Mouse (Mus musculus) stomach, embryonic 14.5 days (tissue): ENCODE results near the gene Zfp113. TPM values are rescaled to one million over a fixed set of nuclear protein-coding genes. Genes with fewer than 3 reads are reported as not detected.
A peak's percentile ranks its signal among the peaks of the same experiment; 100 is the strongest.

Source experiments
- ATAC-seq: fragments of 200-750 bp; cut with Nextera tagmentation; 2 replicates; pipeline ENCODE4 v1.8.0; 2017; ENCODE audit warnings: low read depth, moderate TSS enrichment; ENCODE audit not compliant: insufficient number of reproducible peaks, insufficient read depth, low FRiP score
- H3K27ac ChIP-seq: fragments of 300-500 bp; sonication (generic); 2 replicates; pipeline ENCODE4 v1.5.1; 2014; ENCODE audit warnings: mild to moderate bottlenecking, low read length, moderate library complexity, mixed read lengths
- H3K27me3 ChIP-seq: fragments of 300-500 bp; sonication (generic); 2 replicates; pipeline ENCODE4 v1.6.1; 2014; ENCODE audit warnings: low read length, control low read depth, mixed read lengths; ENCODE audit not compliant: control insufficient read depth, insufficient read depth
- H3K36me3 ChIP-seq: fragments of 300-500 bp; sonication (generic); 2 replicates; pipeline ENCODE4 v1.6.1; 2014; ENCODE audit warnings: mild to moderate bottlenecking, control low read depth, low read length, moderate library complexity, mixed read lengths; ENCODE audit not compliant: control insufficient read depth, insufficient read depth
- H3K4me1 ChIP-seq: fragments of 300-500 bp; sonication (generic); 2 replicates; pipeline ENCODE4 v1.6.1; 2014; ENCODE audit warnings: low read length, control low read depth, mixed read lengths; ENCODE audit not compliant: control insufficient read depth, insufficient read depth
- H3K4me2 ChIP-seq: fragments of 300-500 bp; sonication (generic); replicated peaks from 2 replicates; pipeline ENCODE4 v1.6.1; 2014; ENCODE audit warnings: low read depth, low read length, control low read depth
- H3K4me3 ChIP-seq: fragments of 300-500 bp; sonication (generic); 2 replicates; pipeline ENCODE4 v1.5.1; 2014; ENCODE audit warnings: low read depth, low read length, control low read depth
- H3K9ac ChIP-seq: fragments of 300-500 bp; sonication (generic); replicated peaks from 2 replicates; pipeline ENCODE4 v1.6.1; 2014; ENCODE audit warnings: low read depth, mild to moderate bottlenecking, control low read depth, low read length, moderate library complexity, mixed read lengths
- H3K9me3 ChIP-seq: fragments of 300-500 bp; sonication (generic); 2 replicates; pipeline ENCODE4 v1.6.1; 2016; ENCODE audit warnings: low read depth, low read length, control low read depth; ENCODE audit not compliant: control insufficient read depth
- WGBS: fragments of 180-500 bp; shearing (Covaris S2); extraction: QIAGEN DNeasy Blood & Tissue Kit; methylation state at CpG from one replicate; pipeline ENCODE4 v1.1.7; 2014; 5-methylcytosine and 5-hydroxymethylcytosine counted together
- polyA plus RNA-seq: library from polyadenylated mRNA; unstranded; fragments of >200 nt; fragmentation: Nextera tagmentation; extraction: Ambion mirVana; gene quantifications from 2 replicates; pipeline ENCODE4 v1.2.1, GENCODE M21; 2014

The Zfp113 gene
- 18.0 and 18.2 TPM in 2 replicates for polyA plus RNA-seq

DNA sequence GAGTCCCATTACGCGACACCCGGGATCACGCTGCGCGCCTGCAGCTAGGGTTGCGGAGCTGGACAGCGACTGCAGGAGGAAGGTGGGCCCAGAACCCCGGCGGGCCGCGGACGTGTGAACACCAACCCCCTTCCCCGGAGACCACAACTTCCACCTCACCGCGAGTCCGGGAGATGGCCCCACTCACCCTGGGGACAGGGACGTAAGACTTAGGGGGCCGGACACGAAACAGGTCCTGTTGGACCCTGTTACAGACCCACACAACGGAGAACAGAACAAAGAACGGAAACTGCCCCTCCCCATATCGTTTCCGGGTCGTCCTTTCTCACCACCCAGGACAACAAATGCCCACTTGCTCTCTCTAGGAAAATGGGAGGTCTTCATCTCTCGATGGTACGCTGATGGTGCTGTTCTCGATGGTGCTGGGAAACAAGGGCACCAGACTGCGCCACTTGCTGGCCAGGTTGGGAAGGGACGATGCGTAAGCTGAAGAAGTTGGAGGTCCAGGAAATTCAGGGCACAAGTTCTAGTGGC, at the start of gene Zfp113:
Gene Zfp113, minus strand, starts transcription at position 302 of the 534 bp plus-strand sequence.
- Histone ChIP-seq H3K4me3 (peak within 1 kb of the TSS; percentile 79), H3K9me3 (no peaks in the 10 kb centered on the region), H3K27ac (peak within 1 kb of the TSS; percentile 91), H3K36me3 (peaks cover 15% of the 10 kb centered on the region), H3K27me3 (no peaks in the 10 kb centered on the region), H3K4me2 (peak within 1 kb of the TSS; percentile 67), H3K4me1 (no peaks in the 10 kb centered on the region; the same call in 1 of the 2 replicates), H3K9ac (peak within 1 kb of the TSS; percentile 82)
- ATAC-seq = peak; percentile 96
- under 1% methylated on average over 31 of the region's 31 CpGs for WGBS

DNA sequence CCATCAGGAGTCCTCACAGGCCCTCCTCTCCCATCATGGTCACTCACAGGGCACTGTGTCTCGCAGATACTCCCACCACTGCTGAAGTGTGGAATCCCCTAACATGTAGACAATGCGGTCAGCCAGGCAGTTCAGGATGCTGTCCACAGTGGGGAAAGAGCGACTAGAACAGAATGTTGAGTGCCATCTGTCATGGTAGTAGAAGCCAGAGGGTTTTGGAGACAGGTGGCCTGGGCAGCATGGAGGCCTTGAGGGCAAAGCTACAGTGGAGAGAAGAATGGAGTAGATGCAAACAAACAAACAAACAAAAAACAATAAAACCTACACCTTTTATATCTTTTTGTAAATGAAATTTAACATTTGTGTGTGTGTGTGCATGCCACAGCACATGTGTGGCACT, 46.5 kb upstream of the Zfp113 start:
- H3K27me3 ChIP-seq = no peaks in the 10 kb centered on the region
- no peaks in the 10 kb centered on the region for H3K4me1 ChIP-seq
- no peaks in the 10 kb centered on the region for H3K36me3 ChIP-seq
- ATAC-seq = no peak
- no peak overlapping the region for H3K9ac ChIP-seq
- H3K9me3 ChIP-seq = no peaks in the 10 kb centered on the region
- H3K4me3 ChIP-seq = no peak overlapping the region
- no peak overlapping the region for H3K4me2 ChIP-seq
- WGBS = 82% methylated on average over 3 of the region's 3 CpGs
- H3K27ac ChIP-seq = no peak overlapping the region

DNA sequence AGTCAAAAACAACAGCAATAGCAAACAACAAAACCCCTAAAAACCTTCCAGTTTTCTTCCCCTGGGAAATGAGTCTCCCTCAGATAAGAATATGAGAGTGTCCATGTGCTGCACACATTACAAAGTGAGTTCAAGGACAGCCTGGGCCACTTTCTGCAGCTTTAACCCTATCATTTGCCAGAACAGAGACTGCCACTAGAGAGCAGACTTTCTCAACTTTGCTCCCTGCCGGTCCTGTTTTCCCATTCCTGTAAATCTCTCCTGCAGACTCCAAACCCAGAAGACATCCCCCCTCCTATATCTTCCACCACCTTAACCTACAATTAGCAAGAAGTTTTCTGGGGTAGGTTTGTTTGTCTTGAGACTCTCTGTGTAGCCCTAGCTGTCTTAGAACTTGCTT, 44.0 kb upstream of the Zfp113 start:
- H3K9ac ChIP-seq = no peak overlapping the region
- ATAC-seq = no peak
- 9% methylated on average over 1 of the region's 1 CpGs for WGBS
- H3K4me1 ChIP-seq = peaks cover 3% of the 10 kb centered on the region; the same call in 1 of the 2 replicates
- no peak overlapping the region for H3K27ac ChIP-seq
- H3K9me3 ChIP-seq = no peaks in the 10 kb centered on the region
- H3K36me3 ChIP-seq = no peaks in the 10 kb centered on the region
- H3K27me3 ChIP-seq = no peaks in the 10 kb centered on the region
- no peak overlapping the region for H3K4me3 ChIP-seq
- H3K4me2 ChIP-seq = no peak overlapping the region

DNA sequence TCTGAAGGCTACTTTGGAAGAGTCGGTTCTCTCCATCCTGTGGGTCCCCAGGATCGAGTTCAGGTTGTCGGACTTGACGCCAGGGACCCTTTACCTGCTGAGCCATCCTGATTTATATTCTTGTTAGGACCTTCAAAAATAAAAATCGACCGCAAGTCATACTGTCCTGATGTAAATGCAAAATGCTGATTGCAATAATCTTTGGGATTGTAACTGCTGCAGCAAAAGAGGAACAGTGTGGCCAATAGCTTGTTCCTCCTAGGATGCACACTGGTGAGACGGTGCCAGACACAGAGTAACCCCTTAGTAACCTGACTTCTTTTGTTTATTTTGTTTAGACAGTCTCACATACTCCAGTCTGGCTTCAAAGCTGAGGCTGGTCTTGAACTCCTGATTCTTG, 39.9 kb upstream of the Zfp113 start:
- no peaks in the 10 kb centered on the region for H3K27me3 ChIP-seq
- 0 out of 2 replicates have a peak, but pooled peaks cover 4% of the 10 kb centered on the region for H3K36me3 ChIP-seq
- 0 out of 2 replicates have a peak overlapping the region, but pooled peaks have one; percentile 1 for H3K9ac ChIP-seq
- no peaks in the 10 kb centered on the region for H3K9me3 ChIP-seq
- 77% methylated on average over 7 of the region's 7 CpGs for WGBS
- H3K4me3 ChIP-seq = 0 out of 2 replicates have a peak overlapping the region, but pooled peaks have one; percentile 73
- no peak overlapping the region for H3K27ac ChIP-seq
- peak overlapping the region; percentile 91 for H3K4me2 ChIP-seq
- peaks cover 3% of the 10 kb centered on the region; the same call in 1 of the 2 replicates for H3K4me1 ChIP-seq
- ATAC-seq = no peak

DNA sequence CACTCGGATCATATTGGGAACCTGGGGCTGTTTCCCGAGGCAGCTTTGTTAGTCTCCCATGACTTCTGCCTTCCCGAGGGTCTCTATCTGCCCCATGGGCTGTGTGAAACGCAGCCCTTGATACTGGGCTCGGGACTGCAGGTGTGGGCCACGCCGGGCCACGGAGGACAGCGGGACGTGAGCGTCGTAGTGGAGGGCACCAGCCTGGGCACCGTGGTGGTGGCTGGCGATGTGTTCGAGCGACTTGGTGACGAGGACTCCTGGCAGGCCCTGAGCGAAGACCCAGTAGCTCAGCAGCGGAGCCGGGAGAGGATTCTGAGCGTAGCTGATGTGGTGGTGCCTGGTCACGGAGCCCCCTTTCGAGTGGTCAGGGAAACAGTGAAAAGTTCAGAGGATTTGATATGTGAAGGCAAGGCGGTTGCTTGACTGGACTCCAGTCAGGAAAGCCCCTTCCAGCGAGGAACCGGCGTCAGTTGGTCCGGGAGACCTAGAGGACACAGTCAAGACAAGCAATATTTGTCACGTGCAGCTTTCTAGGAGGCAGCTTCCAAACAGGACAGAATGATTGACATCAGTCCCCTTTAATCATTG, 39.3 kb upstream of the Zfp113 start:
- Histone ChIP-seq H3K4me3 (peak overlapping the region; percentile 73), H3K4me2 (peak overlapping the region; percentile 91), H3K9ac (peak overlapping the region; percentile 83), H3K36me3 (0 out of 2 replicates have a peak, but pooled peaks cover 4% of the 10 kb centered on the region), H3K27me3 (no peaks in the 10 kb centered on the region), H3K9me3 (no peaks in the 10 kb centered on the region), H3K4me1 (peaks cover 3% of the 10 kb centered on the region; the same call in 1 of the 2 replicates), H3K27ac (peak overlapping the region; percentile 84)
- WGBS = 4% methylated on average over 29 of the region's 29 CpGs
- peak; percentile 73 for ATAC-seq

DNA sequence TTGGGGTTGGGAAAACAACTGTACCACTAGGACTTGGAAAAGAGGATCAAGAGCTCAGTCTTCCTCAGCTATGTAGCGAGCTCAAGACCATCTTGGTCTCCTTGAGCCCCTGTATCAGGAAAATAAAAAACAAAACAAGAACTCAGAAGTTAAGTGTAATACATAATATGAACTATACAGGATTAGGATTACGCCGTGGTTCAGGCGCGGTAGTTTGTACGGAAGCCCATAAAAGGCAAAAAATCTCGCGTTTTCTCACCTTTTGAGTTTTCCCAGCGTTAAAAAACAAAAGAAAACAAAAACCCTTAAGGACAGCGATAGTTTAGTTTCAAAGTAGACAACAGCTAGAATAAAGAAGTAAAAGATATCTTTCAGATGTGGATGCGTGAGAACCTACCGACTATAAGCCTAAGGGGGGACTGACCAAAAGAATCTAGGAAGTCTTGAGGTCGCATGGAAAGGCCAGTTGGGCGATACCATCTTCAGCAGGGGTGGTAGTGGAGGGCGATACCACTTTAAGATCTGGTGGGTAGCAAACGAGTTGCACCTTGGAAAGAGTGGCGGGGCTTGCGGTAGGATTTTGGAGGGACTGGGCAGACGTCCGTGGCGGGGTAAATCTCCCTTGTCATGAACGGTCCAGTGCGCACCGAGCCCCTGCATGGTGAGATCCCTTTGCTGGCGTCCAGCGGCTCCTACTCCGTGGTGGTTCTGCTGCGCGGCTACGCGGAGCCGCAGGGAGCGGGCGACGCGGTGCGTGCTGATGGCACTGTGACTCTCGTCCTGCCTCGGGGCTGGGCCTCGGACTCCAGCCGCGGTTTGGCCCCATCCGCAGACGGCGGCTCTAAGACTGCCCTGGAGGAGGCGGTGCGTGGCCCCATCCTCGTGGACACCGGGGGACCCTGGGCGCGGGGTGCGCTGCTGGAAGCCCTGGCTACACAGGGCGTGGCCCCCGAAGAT, 38.5 kb upstream of the Zfp113 start, which contains the start of gene Mblac1:
Gene Mblac1, plus strand, starts transcription at position 544 of the 957 bp plus-strand sequence.
- 7% methylated on average over 52 of the region's 54 CpGs for WGBS
- H3K36me3 ChIP-seq = 0 out of 2 replicates have a peak, but pooled peaks cover 4% of the 10 kb centered on the region
- H3K4me2 ChIP-seq = peak within 1 kb of the TSS; percentile 91

DNA sequence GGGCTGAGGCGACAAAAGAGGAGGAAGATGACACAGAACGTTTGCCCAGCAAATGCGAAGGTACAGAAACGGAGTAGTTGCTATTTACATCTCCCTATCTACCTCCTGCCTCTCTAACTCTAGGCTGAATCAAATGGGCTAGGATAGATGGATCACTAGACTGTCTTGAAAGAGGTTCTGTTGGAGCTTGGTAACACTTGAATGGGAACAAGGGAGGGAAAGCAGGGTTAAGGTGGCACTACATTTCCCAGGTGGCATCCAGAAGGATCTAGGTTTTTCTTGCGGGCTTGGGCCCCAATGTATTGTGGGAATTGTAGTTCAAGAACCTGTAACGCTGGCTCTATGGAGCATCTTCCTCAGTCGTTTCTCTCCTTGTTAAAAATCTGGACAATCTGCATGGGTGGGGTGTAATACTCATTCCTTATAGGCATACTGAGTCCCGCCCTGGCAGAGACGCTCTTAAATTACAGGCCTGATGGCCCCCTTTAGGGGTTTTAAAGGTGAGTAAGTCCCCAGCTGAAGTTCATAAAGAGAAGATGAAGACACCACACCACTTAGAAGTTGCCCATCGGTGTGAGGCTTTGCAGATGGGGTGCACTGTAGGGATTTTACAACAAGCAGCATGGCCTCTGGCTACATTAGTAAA, 32.2 kb upstream of the Zfp113 start:
- peak overlapping the region; percentile 72 for H3K4me2 ChIP-seq

More for the DNA sequence above, 38.5 kb upstream of the Zfp113 start, which contains the start of gene Mblac1:
- Histone ChIP-seq H3K4me1 (peaks cover 3% of the 10 kb centered on the region; the same call in 1 of the 2 replicates), H3K9me3 (no peaks in the 10 kb centered on the region), H3K4me3 (peak within 1 kb of the TSS; percentile 73), H3K27ac (peak within 1 kb of the TSS; percentile 84), H3K27me3 (no peaks in the 10 kb centered on the region), H3K9ac (peak within 1 kb of the TSS; percentile 83)
- ATAC-seq = peak; percentile 79; the same call in 1 of the 2 replicates

More for the DNA sequence above, 32.2 kb upstream of the Zfp113 start:
- H3K4me1 ChIP-seq = peaks cover 8% of the 10 kb centered on the region; the same call in 1 of the 2 replicates
- no peaks in the 10 kb centered on the region for H3K9me3 ChIP-seq
- peak overlapping the region; percentile 75 for H3K9ac ChIP-seq
- H3K4me3 ChIP-seq = peak overlapping the region; percentile 70
- peak; percentile 85 for ATAC-seq
- peaks cover 13% of the 10 kb centered on the region for H3K36me3 ChIP-seq
- 0% methylated on average over 10 of the region's 10 CpGs for WGBS
- no peaks in the 10 kb centered on the region for H3K27me3 ChIP-seq
- H3K27ac ChIP-seq = peak overlapping the region; percentile 76; the same call in 1 of the 2 replicates
